Mouse (Mus musculus) embryonic facial prominence, embryonic 14.5 days (tissue): ENCODE measurements around the gene Tmco3. TPM values are rescaled to one million over a fixed set of nuclear protein-coding genes. Genes with fewer than 3 reads are reported as not detected.
"Not testable (repeated sequence)": the region's sequence is repeated elsewhere in the genome, so short reads cannot be mapped to it uniquely, and the experiment has no call there.

Experiments
- ATAC-seq: fragments of 200-750 bp; cut with Nextera tagmentation; 2 replicates; pipeline ENCODE4 v1.8.0; 2017; ENCODE audit warnings: low read depth, moderate number of reproducible peaks, moderate TSS enrichment
- DNase-seq: peaks from one replicate; pipeline ENCODE4 v3.0.0-alpha.2; 2015; ENCODE audit warnings: low spot score
- H3K27ac ChIP-seq: fragments of 300-500 bp; sonication (generic); replicated peaks from 2 replicates; pipeline ENCODE4 v1.5.1; 2014; ENCODE audit warnings: low read depth, mild to moderate bottlenecking, low read length, moderate library complexity
- H3K27me3 ChIP-seq: fragments of 300-500 bp; sonication (generic); replicated peaks from 2 replicates; pipeline ENCODE4 v1.6.1; 2014; ENCODE audit warnings: low read length; ENCODE audit not compliant: control insufficient read depth, insufficient read depth
- H3K36me3 ChIP-seq: fragments of 300-500 bp; sonication (generic); 2 replicates; pipeline ENCODE4 v1.6.1; 2014; ENCODE audit warnings: low read length, mixed read lengths; ENCODE audit not compliant: control insufficient read depth, insufficient read depth
- H3K4me1 ChIP-seq: fragments of 300-500 bp; sonication (generic); 2 replicates; pipeline ENCODE4 v1.6.1; 2014; ENCODE audit warnings: antibody characterized with exemption, low read length; ENCODE audit not compliant: control insufficient read depth, insufficient read depth
- H3K4me2 ChIP-seq: fragments of 300-500 bp; sonication (generic); 2 replicates; pipeline ENCODE4 v1.6.1; 2014; ENCODE audit warnings: low read depth, mild to moderate bottlenecking, low read length, moderate library complexity, mixed read lengths
- H3K4me3 ChIP-seq: fragments of 300-500 bp; sonication (generic); 2 replicates; pipeline ENCODE4 v1.5.1; 2014; ENCODE audit warnings: low read depth, mild to moderate bottlenecking, low read length
- H3K9ac ChIP-seq: fragments of 300-500 bp; sonication (generic); 2 replicates; pipeline ENCODE4 v1.6.1; 2014; ENCODE audit warnings: low read depth, mild to moderate bottlenecking, low read length, moderate library complexity, mixed read lengths
- H3K9me3 ChIP-seq: fragments of 300-500 bp; sonication (generic); 2 replicates; pipeline ENCODE4 v1.6.1; 2016; ENCODE audit warnings: low read length; ENCODE audit not compliant: control insufficient read depth
- WGBS: fragments of 180-500 bp; shearing (Covaris S2); extraction: QIAGEN DNeasy Blood & Tissue Kit; methylation state at CpG from one replicate; pipeline ENCODE4 v1.1.7; 2014; 5-methylcytosine and 5-hydroxymethylcytosine counted together
- polyA plus RNA-seq: library from polyadenylated mRNA; unstranded; fragments of >200 nt; fragmentation: Nextera tagmentation; extraction: Ambion mirVana; gene quantifications from 2 replicates; pipeline ENCODE4 v1.2.1, GENCODE M21; 2014

Gene Tmco3
- polyA plus RNA-seq, 1 experiment from 2014 or later, result 45.4 TPM

GRCm38 (mm10) chr8:13316671-13317070 is 28.7 kb downstream of the Tmco3 start:
- Histone ChIP-seq H3K4me3 (no peak overlapping the region), H3K36me3 (peaks cover 59% of the 10 kb centered on the region)
- WGBS, result 91% methylated on average over 10 of the region's 10 CpGs

GRCm38 (mm10) chr8:13326598-13326997 is 38.6 kb downstream of the Tmco3 start:
- no peak overlapping the region for H3K9ac ChIP-seq
- H3K4me1 ChIP-seq, result no peaks in the 10 kb centered on the region
- WGBS, result 37% methylated on average over 5 of the region's 5 CpGs
- no peak overlapping the region for H3K4me3 ChIP-seq
- DNase-seq (peak; percentile 38), ATAC-seq (no peak)
- H3K27me3 ChIP-seq, result no peaks in the 10 kb centered on the region
- no peaks in the 10 kb centered on the region for H3K36me3 ChIP-seq
- no peak overlapping the region for H3K4me2 ChIP-seq
- H3K27ac ChIP-seq, result no peak overlapping the region
- no peaks in the 10 kb centered on the region for H3K9me3 ChIP-seq

More at GRCm38 (mm10) chr8:13316671-13317070, 28.7 kb downstream of the Tmco3 start:
- no peaks in the 10 kb centered on the region for H3K4me1 ChIP-seq
- no peaks in the 10 kb centered on the region for H3K27me3 ChIP-seq
- DNase-seq (no peak), ATAC-seq (no peak)
- no peak overlapping the region for H3K4me2 ChIP-seq
- H3K9ac ChIP-seq, result no peak overlapping the region
- H3K27ac ChIP-seq, result no peak overlapping the region
- no peaks in the 10 kb centered on the region for H3K9me3 ChIP-seq

GRCm38 (mm10) chr8:13334671-13335070 is 46.7 kb downstream of the Tmco3 start:
- no peak for ATAC-seq
- Histone ChIP-seq H3K27ac (no peak overlapping the region), H3K4me3 (no peak overlapping the region), H3K27me3 (no peaks in the 10 kb centered on the region), H3K9ac (no peak overlapping the region), H3K36me3 (no peaks in the 10 kb centered on the region), H3K4me1 (no peaks in the 10 kb centered on the region), H3K4me2 (no peak overlapping the region), H3K9me3 (no peaks in the 10 kb centered on the region)
- no peak for DNase-seq
- WGBS, result 47% methylated on average over 1 of the region's 1 CpGs

GRCm38 (mm10) chr8:13337245-13337644 is 49.3 kb downstream of the Tmco3 start:
- not testable (repeated sequence) for ATAC-seq, H3K4me1 ChIP-seq, H3K27me3 ChIP-seq, H3K9ac ChIP-seq, H3K4me3 ChIP-seq, H3K4me2 ChIP-seq, H3K27ac ChIP-seq, DNase-seq, H3K9me3 ChIP-seq
- 78% methylated on average over 6 of the region's 6 CpGs for WGBS
- peaks cover 21% of the 10 kb centered on the region for H3K36me3 ChIP-seq

- Histone ChIP-seq H3K9me3 (no peaks in the 10 kb centered on the region), H3K27me3 (no peaks in the 10 kb centered on the region), H3K4me2 (peak overlapping the region; percentile 75), H3K36me3 (peaks cover 25% of the 10 kb centered on the region), H3K4me1 (peaks cover 6% of the 10 kb centered on the region; the same call in 1 of the 2 replicates), H3K9ac (peak overlapping the region; percentile 97), H3K27ac (no peak overlapping the region), H3K4me3 (peak overlapping the region; percentile 89; the same call in 1 of the 2 replicates)
- no peak for ATAC-seq
- WGBS, result 79% methylated on average over 3 of the region's 3 CpGs
- no peak for DNase-seq
Measured at GRCm38 (mm10) chr8:13337678-13338077, 49.7 kb downstream of the Tmco3 start.

GRCm38 (mm10) chr8:13338255-13338860 is 50.4 kb downstream of the Tmco3 start, which contains the start of gene Tfdp1:
Gene Tfdp1, plus strand, starts transcription at chr8:13338751.
- H3K9me3 ChIP-seq, result no peaks in the 10 kb centered on the region
- H3K4me3 ChIP-seq, result peak within 1 kb of the TSS; percentile 89
- H3K27me3 ChIP-seq, result no peaks in the 10 kb centered on the region
- peaks cover 32% of the 10 kb centered on the region for H3K36me3 ChIP-seq
- ATAC-seq (peak; percentile 96), DNase-seq (peak; percentile 95)
- WGBS, result 2% methylated on average over 15 of the region's 72 CpGs
- H3K9ac ChIP-seq, result peak within 1 kb of the TSS; percentile 97
- H3K4me2 ChIP-seq, result peak within 1 kb of the TSS; percentile 75
- H3K27ac ChIP-seq, result peak within 1 kb of the TSS; percentile 88
- peaks cover 6% of the 10 kb centered on the region; the same call in 1 of the 2 replicates for H3K4me1 ChIP-seq

GRCm38 (mm10) chr8:13338901-13339645 is 51.1 kb downstream of the Tmco3 start:
- peak; percentile 38 for ATAC-seq
- 0% methylated on average over 13 of the region's 70 CpGs for WGBS
- H3K4me1 ChIP-seq, result peaks cover 6% of the 10 kb centered on the region; the same call in 1 of the 2 replicates

GRCm38 (mm10) chr8:13339646-13339990 is 51.6 kb downstream of the Tmco3 start:
- H3K4me3 ChIP-seq, result peak overlapping the region; percentile 89
- H3K27me3 ChIP-seq, result no peaks in the 10 kb centered on the region
- peak overlapping the region; percentile 75 for H3K4me2 ChIP-seq
- peak; percentile 18 for DNase-seq
- H3K27ac ChIP-seq, result no peak overlapping the region; the same call in 1 of the 2 replicates
- H3K36me3 ChIP-seq, result peaks cover 44% of the 10 kb centered on the region
- WGBS, result 5% methylated on average over 11 of the region's 11 CpGs
- no peak for ATAC-seq
- peaks cover 6% of the 10 kb centered on the region; the same call in 1 of the 2 replicates for H3K4me1 ChIP-seq
- H3K9ac ChIP-seq, result peak overlapping the region; percentile 97
- no peaks in the 10 kb centered on the region for H3K9me3 ChIP-seq

More at GRCm38 (mm10) chr8:13338901-13339645, 51.1 kb downstream of the Tmco3 start:
- peak; percentile 38 for DNase-seq
- Histone ChIP-seq H3K4me2 (peak overlapping the region; percentile 75), H3K4me3 (peak overlapping the region; percentile 89), H3K36me3 (peaks cover 39% of the 10 kb centered on the region), H3K9me3 (no peaks in the 10 kb centered on the region), H3K9ac (peak overlapping the region; percentile 97), H3K27me3 (no peaks in the 10 kb centered on the region), H3K27ac (peak overlapping the region; percentile 88)
